Mouse (Mus musculus) forebrain, embryonic 13.5 days (tissue): ENCODE results near the gene Tpmt. TPM values are rescaled to one million over a fixed set of nuclear protein-coding genes. Genes with fewer than 3 reads are reported as not detected.

Experiments used
- polyA plus RNA-seq: library from polyadenylated mRNA; unstranded; fragments of >200 nt; fragmentation: Nextera tagmentation; extraction: Ambion mirVana; gene quantifications from 2 replicates; pipeline ENCODE4 v1.2.1, GENCODE M21; 2015

Gene Tpmt
- polyA plus RNA-seq, 1 experiment from 2014 or later: 30.6 TPM

Other genes starting within 250 kb of the Tpmt start
- gene Kif13a, start 114.9 kb downstream of the Tpmt start, polyA plus RNA-seq: 7.0 and 8.1 TPM in 2 replicates
- gene Nhlrc1, start 29.9 kb downstream of the Tpmt start, polyA plus RNA-seq: 7.0 and 7.2 TPM in 2 replicates
- 17.7 and 19.2 TPM in 2 replicates for gene Kdm1b, start 1.2 kb downstream of the Tpmt start, polyA plus RNA-seq
- 336 and 341 TPM in 2 replicates for gene Dek, start 61.5 kb upstream of the Tpmt start, polyA plus RNA-seq
- 0.19 and 0.33 TPM in 2 replicates for gene Rnf144b, start 77.9 kb upstream of the Tpmt start, polyA plus RNA-seq